Mouse (Mus musculus): Measurements from ENCODE around the gene Zmynd11.

The Zmynd11 gene

DNA sequence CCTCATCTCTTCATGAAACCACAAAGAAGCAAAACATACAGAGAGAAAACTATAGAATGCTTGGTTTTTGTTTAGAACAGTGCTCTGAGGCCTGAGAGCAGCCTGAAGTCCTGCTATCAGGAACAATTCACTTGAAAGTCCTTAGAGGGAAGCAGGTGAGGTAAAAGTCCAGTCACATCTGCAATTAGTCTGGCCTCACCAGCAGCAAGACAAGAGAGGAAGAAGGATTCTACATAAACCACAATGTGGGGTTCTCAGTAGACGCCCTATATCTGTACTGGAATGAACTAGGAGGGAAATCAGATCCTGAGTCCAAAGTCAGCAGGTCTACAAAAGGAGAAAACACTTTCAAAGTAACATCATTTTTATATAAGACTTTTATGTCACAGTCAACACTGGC is 49.9 kb downstream of the Zmynd11 start:
- DNase-seq (ENCODE audit: extremely low read depth, insufficient read length, low spot score) = no peak

DNA sequence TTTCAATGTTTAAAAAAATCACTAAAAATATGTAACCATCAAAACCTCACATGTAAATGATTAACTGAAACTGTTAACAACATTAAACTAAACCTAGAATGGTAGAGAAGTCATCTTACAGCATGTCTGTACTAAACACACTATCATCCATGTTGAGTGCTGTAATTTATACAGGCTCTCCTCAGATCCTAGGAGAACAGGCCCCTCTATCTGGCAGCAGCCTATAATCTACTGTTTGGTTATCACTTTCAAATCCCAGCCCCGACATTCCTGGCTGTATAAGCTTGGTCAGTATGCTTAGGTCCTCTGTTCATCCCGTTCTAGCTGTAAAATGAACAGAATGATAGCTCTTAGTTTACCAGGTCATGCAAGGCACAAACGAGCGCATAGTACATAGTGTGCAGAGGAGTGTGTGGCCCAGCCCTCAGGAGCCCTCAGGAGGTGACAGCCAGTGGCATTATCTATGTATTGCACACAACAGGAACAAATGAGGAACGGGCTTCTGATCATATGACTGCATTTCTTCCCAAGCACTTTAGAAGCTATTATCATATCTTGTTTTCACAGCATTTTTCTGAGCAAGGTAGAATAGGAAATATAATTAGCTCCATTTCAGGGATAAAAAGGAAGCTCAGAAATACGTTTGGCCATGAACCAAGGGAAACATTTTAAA is 51.5 kb downstream of the Zmynd11 start:
- no peak for DNase-seq (ENCODE audit: extremely low read depth, insufficient read length, low spot score)

GRCm38 (mm10) chr13:9712971-9713370 is 52.2 kb downstream of the Zmynd11 start:
- DNase-seq (ENCODE audit: extremely low read depth, insufficient read length, low spot score) = no peak

GRCm38 (mm10) chr13:9712409-9712808 is 52.7 kb downstream of the Zmynd11 start:
- DNase-seq (ENCODE audit: extremely low read depth, insufficient read length, low spot score) = no peak

GRCm38 (mm10) chr13:9708433-9709240 is 56.5 kb downstream of the Zmynd11 start:
- DNase-seq (ENCODE audit: extremely low read depth, insufficient read length, low spot score) = no peak

GRCm38 (mm10) chr13:9706720-9707119 is 58.4 kb downstream of the Zmynd11 start:
- no peak for DNase-seq (ENCODE audit: extremely low read depth, insufficient read length, low spot score)

- DNase-seq (ENCODE audit: extremely low read depth, insufficient read length, low spot score) = no peak
Observed at GRCm38 (mm10) chr13:9702615-9703235, 62.4 kb downstream of the Zmynd11 start.

- no peak for DNase-seq (ENCODE audit: extremely low read depth, insufficient read length, low spot score)
Observed at GRCm38 (mm10) chr13:9697340-9697739, 67.8 kb downstream of the Zmynd11 start.

DNA sequence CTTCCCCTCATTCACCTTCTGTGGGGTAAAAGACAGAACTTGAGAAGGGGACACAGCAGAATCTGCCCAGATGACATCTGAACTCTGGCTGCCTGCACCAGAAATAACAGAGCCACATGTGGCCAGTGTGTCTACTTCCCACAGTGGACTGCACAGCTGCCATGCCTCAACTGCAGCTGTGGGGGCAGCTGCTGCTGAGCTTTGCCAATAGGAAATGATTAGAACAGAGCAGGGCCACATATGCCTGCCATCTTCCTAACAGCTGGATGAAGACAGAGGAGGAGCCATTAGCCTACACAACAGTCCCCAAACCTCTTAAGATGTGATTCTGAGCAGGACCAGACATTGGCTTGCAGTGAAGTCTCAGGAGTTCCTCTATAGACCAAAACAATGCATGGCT is 69.3 kb downstream of the Zmynd11 start:
- no peak for DNase-seq (ENCODE audit: extremely low read depth, insufficient read length, low spot score)

DNA sequence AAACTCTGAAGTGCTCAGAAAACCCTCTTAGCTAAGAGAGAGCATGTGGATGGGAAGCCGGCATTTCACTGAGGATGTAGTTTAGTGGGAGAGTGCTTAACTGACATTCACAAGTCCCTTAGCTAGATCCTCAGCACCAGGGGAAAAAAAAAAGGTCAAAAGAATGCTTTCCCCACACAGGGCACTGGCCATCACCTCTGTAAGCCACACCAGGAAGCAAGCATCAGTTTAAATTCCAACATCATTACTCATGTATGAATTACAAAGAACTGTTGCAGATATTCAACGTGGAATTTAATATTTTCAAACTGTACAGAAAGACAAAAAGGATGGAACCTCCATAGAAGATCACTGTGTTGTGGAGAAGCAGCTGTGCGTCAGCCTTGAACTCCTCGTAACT is 69.7 kb downstream of the Zmynd11 start:
- DNase-seq (ENCODE audit: extremely low read depth, insufficient read length, low spot score) = peak; percentile 15

- no peak for DNase-seq (ENCODE audit: extremely low read depth, insufficient read length, low spot score)
Observed at GRCm38 (mm10) chr13:9694651-9695050, 70.5 kb downstream of the Zmynd11 start.

- DNase-seq (ENCODE audit: extremely low read depth, insufficient read length, low spot score) = no peak
Observed at GRCm38 (mm10) chr13:9692876-9693275, 72.3 kb downstream of the Zmynd11 start.

GRCm38 (mm10) chr13:9689366-9689765 is 75.8 kb downstream of the Zmynd11 start:
- no peak for DNase-seq (ENCODE audit: extremely low read depth, insufficient read length, low spot score)

DNA sequence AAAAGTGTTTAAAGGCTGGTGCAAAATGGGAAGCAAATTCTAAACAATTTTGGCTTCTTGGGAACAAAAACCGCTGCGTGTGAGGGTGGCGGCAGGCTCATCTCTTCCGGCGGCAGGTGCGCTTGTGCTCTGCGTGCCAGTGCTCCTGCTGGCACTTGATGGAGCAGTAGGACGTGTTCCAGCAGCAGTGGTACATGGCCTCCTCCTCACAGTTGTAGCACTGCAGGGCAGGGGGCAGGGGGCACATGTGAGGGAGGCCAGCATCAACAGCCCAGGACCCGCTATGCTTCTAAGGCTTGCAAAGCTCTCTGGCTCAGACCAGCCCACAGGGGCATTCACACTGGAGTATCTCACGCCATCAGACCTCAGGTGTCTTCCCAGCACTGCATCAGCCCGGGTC is 78.4 kb downstream of the Zmynd11 start:
- DNase-seq (ENCODE audit: extremely low read depth, insufficient read length, low spot score) = no peak

- no peak for DNase-seq (ENCODE audit: extremely low read depth, insufficient read length, low spot score)
Observed at GRCm38 (mm10) chr13:9686261-9686660, 78.9 kb downstream of the Zmynd11 start.

DNA sequence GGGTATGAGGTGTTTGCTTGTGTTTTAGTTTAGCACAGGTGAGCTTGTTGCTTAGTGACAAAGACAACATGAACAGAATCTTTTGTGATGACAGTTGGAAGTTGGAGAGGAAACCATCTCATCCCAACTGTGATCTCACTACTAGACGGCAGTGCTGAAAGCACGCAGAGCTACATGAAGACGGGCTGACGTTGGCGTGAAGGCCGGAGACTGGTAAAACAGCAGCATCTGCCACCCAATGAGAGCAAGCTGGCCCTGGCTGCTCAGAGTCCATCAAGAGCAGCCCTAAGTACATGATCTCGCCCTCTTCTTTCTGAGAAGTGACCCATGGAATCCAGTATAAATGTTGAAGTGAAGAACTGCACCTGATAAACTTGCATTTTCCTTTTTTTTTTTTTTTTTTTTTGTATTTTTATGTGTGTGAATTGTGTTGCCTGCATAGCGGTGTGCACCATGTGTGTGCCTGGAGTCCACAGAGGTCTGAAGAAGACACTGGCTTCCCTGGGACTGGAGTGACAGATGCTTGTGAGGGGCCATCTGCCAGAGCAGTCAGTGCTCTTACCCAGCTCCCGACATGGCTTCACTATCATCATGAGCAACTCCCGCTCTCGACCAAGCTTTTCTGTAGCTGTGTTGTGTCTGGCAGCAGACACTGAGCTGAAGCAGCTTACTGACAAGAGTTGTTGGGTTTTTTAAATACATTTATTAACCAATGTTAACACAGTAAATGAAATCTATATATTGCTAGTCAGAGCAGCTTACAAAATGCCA is 80.8 kb downstream of the Zmynd11 start:
- DNase-seq (ENCODE audit: extremely low read depth, insufficient read length, low spot score) = no peak

- DNase-seq (ENCODE audit: extremely low read depth, insufficient read length, low spot score) = no peak
Observed at GRCm38 (mm10) chr13:9683280-9683679, 81.8 kb downstream of the Zmynd11 start.

- DNase-seq (ENCODE audit: extremely low read depth, insufficient read length, low spot score) = no peak
Observed at GRCm38 (mm10) chr13:9681492-9681891, 83.6 kb downstream of the Zmynd11 start.

DNA sequence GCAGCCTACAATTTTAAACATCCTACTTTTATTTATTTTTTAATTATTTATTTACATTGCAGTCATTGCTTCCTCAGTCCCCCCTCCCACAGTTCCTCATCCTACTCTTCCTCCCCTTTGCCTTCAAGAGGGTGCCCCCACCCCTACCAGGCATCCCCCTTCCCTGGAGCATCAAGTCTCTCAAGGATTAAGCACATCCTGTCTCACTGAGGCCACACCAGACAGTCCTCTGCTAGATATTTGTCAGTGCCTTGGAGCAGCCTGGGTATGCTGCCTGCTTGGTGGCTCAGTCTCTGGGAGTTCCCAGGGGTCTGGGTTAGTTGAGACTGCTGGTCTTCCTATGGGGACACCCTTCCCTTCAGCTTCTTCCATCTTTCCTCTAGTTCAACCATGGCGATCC is 91.0 kb downstream of the Zmynd11 start:
- no peak for DNase-seq (ENCODE audit: extremely low read depth, insufficient read length, low spot score)

GRCm38 (mm10) chr13:9669246-9669645 is 95.9 kb downstream of the Zmynd11 start:
- DNase-seq (ENCODE audit: extremely low read depth, insufficient read length, low spot score) = no peak

DNA sequence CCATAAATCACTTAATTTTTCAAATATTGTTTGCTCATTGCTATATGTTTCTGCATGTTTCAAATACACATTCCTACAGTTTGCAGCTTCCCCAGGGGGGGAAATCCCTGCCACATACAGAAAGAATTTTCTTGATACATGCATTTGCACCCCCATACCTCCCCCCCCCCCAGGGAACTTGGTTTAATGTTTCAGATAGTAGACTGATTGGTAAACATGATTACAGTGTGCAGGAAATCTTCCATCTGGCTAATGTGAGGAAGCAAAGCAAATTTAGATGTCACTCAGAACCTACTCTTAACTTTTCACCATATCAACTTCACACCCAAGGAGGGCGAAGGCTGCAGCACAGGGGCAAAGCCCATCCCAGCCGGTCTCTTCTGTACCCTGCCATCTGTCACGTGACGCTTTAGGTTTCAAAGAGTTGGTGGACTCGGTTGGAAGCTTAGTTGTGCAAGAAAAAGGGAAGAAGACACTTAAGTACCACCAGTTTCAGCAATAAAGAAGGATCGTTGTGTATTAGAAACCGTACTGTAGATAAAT is 97.1 kb downstream of the Zmynd11 start:
- DNase-seq (ENCODE audit: extremely low read depth, insufficient read length, low spot score) = no peak

All from 3134 (cell line).